In genomic region chr10:68978115-68978514, GRCm38 (mm10) we compare ENCODE assay signal across 9 mouse cellular contexts.
DNase-seq lines count a peak whose midpoint lies in the region; ATAC-seq and TF ChIP-seq lines count a peak whose summit lies in the region.
"Had no signal": no experiment of that assay in that cellular context is flagged by ENCODE, and none has a peak within 500 bp of the region (broad histone marks: within the 10 kb centered on the region; RNA-seq: fewer than 3 reads in every experiment).

No protein-coding gene starts in this region.

- no peaks in the 10 kb centered on the region for H3K27me3 ChIP-seq in heart, postnatal 0 days (ENCODE audit: control insufficient read depth, insufficient read depth, low read length)
- H3K27me3 ChIP-seq in heart, embryonic 12.5 days (replicated peaks): no peaks in the 10 kb centered on the region
- H3K27me3 ChIP-seq in forebrain, embryonic 11.5 days (ENCODE audit: control insufficient read depth, insufficient read depth, low read length): no peaks in the 10 kb centered on the region

- DNase-seq in heart, postnatal 0 days (ENCODE audit: low spot score): no peak
- peak; percentile 28 for DNase-seq in thymus, postnatal 0 days (ENCODE audit: low spot score)
- no peak for DNase-seq in thymus, postnatal 36 days
- peak; percentile 27 for DNase-seq in kidney, postnatal 10 days
- DNase-seq in cerebellum, adult 11 months: no peak
- no peak for DNase-seq in right cerebral cortex, postnatal 4 days
- no peak for DNase-seq in forebrain, embryonic 11.5 days (ENCODE audit: low spot score)

- no peak overlapping the region for H3K4me2 ChIP-seq in heart, postnatal 0 days (ENCODE audit: low read depth, low read length)
- H3K4me2 ChIP-seq in heart, embryonic 12.5 days: no peak overlapping the region
- no peak overlapping the region for H3K4me2 ChIP-seq in forebrain, embryonic 11.5 days (ENCODE audit: low read depth, low read length, severe bottlenecking)

- 57% methylated on average over 4 of the region's 4 CpGs for WGBS in heart, postnatal 0 days
- WGBS in heart, embryonic 12.5 days: 61% methylated on average over 4 of the region's 4 CpGs
- 73% methylated on average over 4 of the region's 4 CpGs for WGBS in forebrain, embryonic 11.5 days

- H3K9me3 ChIP-seq in heart, postnatal 0 days (replicated peaks; ENCODE audit: control insufficient read depth, low read length): no peaks in the 10 kb centered on the region
- no peaks in the 10 kb centered on the region for H3K9me3 ChIP-seq in heart, embryonic 12.5 days (replicated peaks)
- no peaks in the 10 kb centered on the region for H3K9me3 ChIP-seq in forebrain, embryonic 11.5 days (ENCODE audit: control insufficient read depth, low read length)
- H3K9me3 ChIP-seq: midbrain, embryonic 10.5 days had no signal

- no peak overlapping the region for H3K4me3 ChIP-seq in heart, postnatal 0 days (ENCODE audit: low read depth, low read length)
- no peak overlapping the region for H3K4me3 ChIP-seq in heart, embryonic 12.5 days
- H3K4me3 ChIP-seq in forebrain, embryonic 11.5 days (ENCODE audit: low read depth, low read length): no peak overlapping the region
- H3K4me3 ChIP-seq: midbrain, embryonic 10.5 days had no signal

- peak; percentile 61 for TF ChIP-seq CTCF in heart, postnatal 0 days (IDR thresholded peaks at IDR 0.05; ENCODE audit: low read depth)

- no peak overlapping the region for H3K27ac ChIP-seq in heart, postnatal 0 days (ENCODE audit: low read depth)
- no peak overlapping the region for H3K27ac ChIP-seq in heart, embryonic 12.5 days (ENCODE audit: poor library complexity, severe bottlenecking)
- H3K27ac ChIP-seq in forebrain, embryonic 11.5 days (ENCODE audit: low read depth, low read length): no peak overlapping the region
- H3K27ac ChIP-seq: midbrain, embryonic 10.5 days had no signal

- no peaks in the 10 kb centered on the region for H3K36me3 ChIP-seq in heart, postnatal 0 days (replicated peaks; ENCODE audit: control insufficient read depth, insufficient read depth, low read length)
- H3K36me3 ChIP-seq in heart, embryonic 12.5 days: no peaks in the 10 kb centered on the region
- no peaks in the 10 kb centered on the region for H3K36me3 ChIP-seq in forebrain, embryonic 11.5 days (ENCODE audit: control insufficient read depth, insufficient read depth, low read length)
- H3K36me3 ChIP-seq: midbrain, embryonic 10.5 days had no signal

- H3K9ac ChIP-seq in heart, postnatal 0 days (replicated peaks; ENCODE audit: low read depth, low read length): no peak overlapping the region
- H3K9ac ChIP-seq in heart, embryonic 12.5 days: no peak overlapping the region
- H3K9ac ChIP-seq in forebrain, embryonic 11.5 days (ENCODE audit: low read length): no peak overlapping the region

- no peaks in the 10 kb centered on the region for H3K4me1 ChIP-seq in heart, postnatal 0 days (ENCODE audit: control insufficient read depth, insufficient read depth)
- 0 out of 2 replicates have a peak, but pooled peaks cover 3% of the 10 kb centered on the region for H3K4me1 ChIP-seq in heart, embryonic 12.5 days (replicated peaks)
- H3K4me1 ChIP-seq in forebrain, embryonic 11.5 days (replicated peaks; ENCODE audit: control insufficient read depth, insufficient read depth, low read length): no peaks in the 10 kb centered on the region
- H3K4me1 ChIP-seq: midbrain, embryonic 10.5 days had no signal

- TF ChIP-seq EP300 in heart, postnatal 0 days (IDR thresholded peaks at IDR 0.05; ENCODE audit: low read depth): no peak

- no peak for ATAC-seq in heart, postnatal 0 days (ENCODE audit: insufficient read depth, low read depth)
- ATAC-seq in heart, embryonic 12.5 days (ENCODE audit: insufficient number of reproducible peaks, low FRiP score): no peak
- no peak for ATAC-seq in forebrain, embryonic 11.5 days (replicated peaks; ENCODE audit: low FRiP score)

Comparison
In these comparisons a context has a peak if more than half of its experiments do, and no peak if none do; other contexts are left out.
1. DNase-seq: peak in thymus, postnatal 0 days (single experiment) and kidney, postnatal 10 days (single experiment); none in heart, postnatal 0 days (single experiment), thymus, postnatal 36 days (0 of 2), cerebellum, adult 11 months (single experiment), right cerebral cortex, postnatal 4 days (single experiment) and forebrain, embryonic 11.5 days (single experiment).